Mouse (Mus musculus): Measurements from ENCODE around the gene BC016579.

GRCm38 (mm10) chr16:45623230-45623629, 30.6 kb downstream of the BC016579 start:
- no peak for TF ChIP-seq POLR2A (IDR thresholded peaks at IDR 0.05; ENCODE audit: borderline replicate concordance, extremely low read depth, low read depth, low read length)
- TF ChIP-seq CTCF (IDR thresholded peaks at IDR 0.05; ENCODE audit: insufficient read depth, low read length) = no peak
